Mouse (Mus musculus) midbrain, postnatal 0 days (tissue): ENCODE results near the gene Myo18b. TPM values are rescaled to one million over a fixed set of nuclear protein-coding genes. Genes with fewer than 3 reads are reported as not detected.

ENCODE experiments used
- ATAC-seq: fragments of 200-750 bp; cut with Nextera tagmentation; 2 replicates; pipeline ENCODE4 v1.8.0; 2017; ENCODE audit warnings: moderate number of reproducible peaks, mild to moderate bottlenecking, moderate TSS enrichment, moderate library complexity; ENCODE audit not compliant: low FRiP score
- DNase-seq: peaks from one replicate; pipeline ENCODE4 v3.0.0-alpha.2; 2015; ENCODE audit warnings: low spot score
- H3K27ac ChIP-seq: fragments of 300-500 bp; sonication (generic); 2 replicates; pipeline ENCODE4 v1.5.1; 2014; ENCODE audit warnings: low read depth, mild to moderate bottlenecking, low read length, mixed read lengths
- H3K27me3 ChIP-seq: fragments of 300-500 bp; sonication (generic); 2 replicates; pipeline ENCODE4 v1.6.1; 2014; ENCODE audit warnings: low read length, control low read depth, mixed read lengths; ENCODE audit not compliant: insufficient read depth
- H3K36me3 ChIP-seq: fragments of 300-500 bp; sonication (generic); 2 replicates; pipeline ENCODE4 v1.6.1; 2014; ENCODE audit warnings: low read length, control low read depth, mixed read lengths; ENCODE audit not compliant: insufficient read depth
- H3K4me1 ChIP-seq: fragments of 300-500 bp; sonication (generic); 2 replicates; pipeline ENCODE4 v1.6.1; 2014; ENCODE audit warnings: mild to moderate bottlenecking, control low read depth, antibody characterized with exemption, low read length, mixed read lengths; ENCODE audit not compliant: insufficient read depth
- H3K4me2 ChIP-seq: fragments of 300-500 bp; sonication (generic); 2 replicates; pipeline ENCODE4 v1.6.1; 2014; ENCODE audit warnings: low read depth, mild to moderate bottlenecking, low read length, mixed read lengths; ENCODE audit not compliant: poor library complexity, severe bottlenecking
- H3K4me3 ChIP-seq: fragments of 300-500 bp; sonication (generic); 2 replicates; pipeline ENCODE4 v1.5.1; 2014; ENCODE audit warnings: low read depth, mild to moderate bottlenecking, low read length, moderate library complexity
- H3K9ac ChIP-seq: fragments of 300-500 bp; sonication (generic); replicated peaks from 2 replicates; pipeline ENCODE4 v1.6.1; 2014; ENCODE audit warnings: mild to moderate bottlenecking, low read length, moderate library complexity, mixed read lengths; ENCODE audit not compliant: poor library complexity, severe bottlenecking
- H3K9me3 ChIP-seq: fragments of 300-500 bp; sonication (generic); 2 replicates; pipeline ENCODE4 v1.6.1; 2016; ENCODE audit warnings: low read length, control low read depth
- CTCF ChIP-seq: IDR thresholded peaks from 2 replicates; pipeline ENCODE4 v1.5.1; 2016; ENCODE audit warnings: antibody characterized with exemption, mild to moderate bottlenecking
- WGBS: fragments of 180-500 bp; shearing (Covaris S2); extraction: QIAGEN DNeasy Blood & Tissue Kit; methylation state at CpG from one replicate; pipeline ENCODE4 v1.1.7; 2014; 5-methylcytosine and 5-hydroxymethylcytosine counted together
- polyA plus RNA-seq: library from polyadenylated mRNA; unstranded; fragments of >200 nt; fragmentation: Nextera tagmentation; extraction: Ambion mirVana; gene quantifications from 2 replicates; pipeline ENCODE4 v1.2.1, GENCODE M21; 2015
- total RNA-seq: library from RNA; depleted of rRNA; stranded (reverse); fragments of >200 nt; gene quantifications from 2 replicates; pipeline ENCODE4 v1.2.3, GENCODE M21; 2014

Myo18b gene
- total and polyA plus RNA-seq, 2 experiments from 2014 or later = 1.3 to 1.9 TPM

GRCm38 (mm10) chr5:112868620-112869019 lies 27.5 kb downstream of the Myo18b start:
- TF ChIP-seq CTCF = no peak
- DNase-seq = no peak
- Histone ChIP-seq H3K9ac (no peak overlapping the region), H3K4me2 (no peak overlapping the region), H3K27ac (no peak overlapping the region), H3K27me3 (no peaks in the 10 kb centered on the region), H3K9me3 (no peaks in the 10 kb centered on the region), H3K36me3 (no peaks in the 10 kb centered on the region), H3K4me1 (no peaks in the 10 kb centered on the region), H3K4me3 (no peak overlapping the region)
- 86% methylated on average over 5 of the region's 5 CpGs for WGBS
- ATAC-seq = no peak

GRCm38 (mm10) chr5:112864719-112865367 lies 31.3 kb downstream of the Myo18b start:
- DNase-seq (no peak), ATAC-seq (0 out of 2 replicates have a peak, but pooled peaks have one; percentile 45)
- Histone ChIP-seq H3K27ac (no peak overlapping the region), H3K27me3 (no peaks in the 10 kb centered on the region), H3K4me3 (no peak overlapping the region), H3K4me1 (no peaks in the 10 kb centered on the region), H3K9ac (no peak overlapping the region), H3K36me3 (no peaks in the 10 kb centered on the region), H3K4me2 (no peak overlapping the region), H3K9me3 (no peaks in the 10 kb centered on the region)
- peak; percentile 70 for TF ChIP-seq CTCF
- WGBS = 55% methylated on average over 4 of the region's 4 CpGs

- DNase-seq = peak; percentile 93
- H3K27me3 ChIP-seq = no peaks in the 10 kb centered on the region
- no peak for TF ChIP-seq CTCF
- WGBS = 25% methylated on average over 12 of the region's 12 CpGs
- no peak overlapping the region for H3K4me2 ChIP-seq
- no peak overlapping the region for H3K4me3 ChIP-seq
- peak overlapping the region; percentile 67 for H3K27ac ChIP-seq
- no peak overlapping the region for H3K9ac ChIP-seq
- H3K36me3 ChIP-seq = no peaks in the 10 kb centered on the region
- peak; percentile 67 for ATAC-seq
- no peaks in the 10 kb centered on the region for H3K9me3 ChIP-seq
- H3K4me1 ChIP-seq = peaks cover 4% of the 10 kb centered on the region; the same call in 1 of the 2 replicates
These were observed 36.7 kb downstream of the Myo18b start for GRCm38 (mm10) chr5:112859379-112860035.

- H3K36me3 ChIP-seq = no peaks in the 10 kb centered on the region
- ATAC-seq = peak; percentile 52
- no peak overlapping the region for H3K27ac ChIP-seq
- H3K4me1 ChIP-seq = peaks cover 7% of the 10 kb centered on the region; the same call in 1 of the 2 replicates
- 24% methylated on average over 8 of the region's 8 CpGs for WGBS
- TF ChIP-seq CTCF = no peak
- no peak overlapping the region for H3K4me3 ChIP-seq
- DNase-seq = peak; percentile 86
- H3K9ac ChIP-seq = no peak overlapping the region
- H3K4me2 ChIP-seq = no peak overlapping the region
- no peaks in the 10 kb centered on the region for H3K9me3 ChIP-seq
- H3K27me3 ChIP-seq = no peaks in the 10 kb centered on the region
These were observed 43.0 kb downstream of the Myo18b start for GRCm38 (mm10) chr5:112853179-112853578.

- H3K4me1 ChIP-seq = peaks cover 10% of the 10 kb centered on the region; the same call in 1 of the 2 replicates
These were observed 44.8 kb downstream of the Myo18b start for GRCm38 (mm10) chr5:112851389-112851788.

More at GRCm38 (mm10) chr5:112851389-112851788, 44.8 kb downstream of the Myo18b start:
- WGBS = 11% methylated on average over 5 of the region's 5 CpGs
- H3K9ac ChIP-seq = no peak overlapping the region
- H3K27ac ChIP-seq = no peak overlapping the region
- TF ChIP-seq CTCF = no peak
- DNase-seq = no peak
- no peaks in the 10 kb centered on the region for H3K27me3 ChIP-seq
- no peak overlapping the region for H3K4me3 ChIP-seq
- no peaks in the 10 kb centered on the region for H3K36me3 ChIP-seq
- no peaks in the 10 kb centered on the region for H3K9me3 ChIP-seq
- no peak overlapping the region for H3K4me2 ChIP-seq
- ATAC-seq = no peak
